ENCODE assay signal across 28 mouse cellular contexts in genomic region chr19:47144154-47144553, GRCm38 (mm10). TPM values are rescaled to one million over a fixed set of nuclear protein-coding genes. Genes with fewer than 3 reads are reported as not detected.
DNase-seq lines count a peak whose midpoint lies in the region; TF ChIP-seq lines count a peak whose summit lies in the region.
"Had no signal": no experiment of that assay in that cellular context is flagged by ENCODE, and none has a peak within 500 bp of the region (broad histone marks: within the 10 kb centered on the region; RNA-seq: fewer than 3 reads in every experiment).

TSS of gene Calhm1 (minus strand) at chr19:47144254.

- TF ChIP-seq POLR2A in CH12.LX (IDR thresholded peaks at IDR 0.05; ENCODE audit: low read depth, low read length) = no peak

- H3K9ac ChIP-seq in CH12.LX (ENCODE audit: insufficient read depth, low read depth) = no peak within 1 kb of the TSS

- dilution Hi-C loops in CH12.LX (cut with MboI; ENCODE audit: extremely low pct_ligation_motif_present, extremely low pct_unique_long_range_greater_than_20kb, low sequenced_read_pairs) = no loop called here

- H3K9me3 ChIP-seq in CH12.LX (replicated peaks; ENCODE audit: low read length) (no peaks in the 10 kb centered on the region), E14TG2a.4 (ENCODE audit: low read length) (no peaks in the 10 kb centered on the region)
- H3K9me3 ChIP-seq: G1E had no signal

- peak; percentile 19 for DNase-seq in gastrocnemius, adult 2 months
- DNase-seq in gastrocnemius, postnatal 25 days = no peak
- DNase-seq in CH12.LX (ENCODE audit: extremely low read depth) = no peak
- no peak for DNase-seq in cerebellum, adult 9-10 months
- no peak for DNase-seq in heart, postnatal 25 days (ENCODE audit: low spot score)
- DNase-seq: adrenal gland, adult 2 months; adrenal gland, adult 8-10 months; adrenal gland, postnatal 10 days; adrenal gland, postnatal 14 days; adrenal gland, postnatal 25 days; adrenal gland, postnatal 36 days; B cell, adult 2 months; cerebellum, adult 11 months; cerebellum, adult 11-12 months; cerebellum, adult 18-20 months; cerebellum, adult 2 months; cerebellum, adult 8-10 months had no signal

- no peak for TF ChIP-seq EP300 in CH12.LX (IDR thresholded peaks at IDR 0.05; ENCODE audit: low read length)

- H3K36me3 ChIP-seq in CH12.LX (replicated peaks in 1 of 2; ENCODE audit: control insufficient read depth in 1 of 2, insufficient read depth in 1 of 2, low read length in 1 of 2) (no peaks in the 10 kb centered on the region), E14TG2a.4 (ENCODE audit: insufficient read depth, low read length) (no peaks in the 10 kb centered on the region)
- H3K36me3 ChIP-seq: G1E had no signal

- TF ChIP-seq CTCF in gastrocnemius, adult 2 months (IDR thresholded peaks at IDR 0.05) = no peak
- TF ChIP-seq CTCF in CH12.LX (conservative IDR thresholded peaks at IDR 0.05 in 1 of 2, IDR thresholded peaks at IDR 0.05 in 1 of 2; ENCODE audit: low read depth in 2 of 2, low read length in 2 of 2) = no peak
- no peak for TF ChIP-seq CTCF in E14TG2a.4 (conservative IDR thresholded peaks at IDR 0.05; ENCODE audit: low read length)

- in situ Hi-C loops in CH12.LX (cut with MboI; ENCODE audit: low pct_ligation_motif_present, low pct_unique_long_range_greater_than_20kb, low sequenced_read_pairs) = no loop called here

- H3K79me2 ChIP-seq in CH12.LX (replicated peaks; ENCODE audit: control insufficient read depth, extremely low read depth, insufficient read depth, poor library complexity, severe bottlenecking) = no peaks in the 10 kb centered on the region

- intact Hi-C loops in gastrocnemius, adult 2 months (cut with DNase I) = no loop called here
- intact Hi-C loops in heart, postnatal 25 days (cut with DNase I) = no loop called here

- no peak within 1 kb of the TSS for H3K4me3 ChIP-seq in gastrocnemius, adult 2 months
- H3K4me3 ChIP-seq in CH12.LX (replicated peaks in 1 of 3; ENCODE audit: low read depth in 2 of 3, low read length in 2 of 3, poor library complexity in 1 of 3) = peak within 1 kb of the TSS in 1 of 3 experiments; percentile 5
- H3K4me3 ChIP-seq in E14TG2a.4 (replicated peaks; ENCODE audit: low read length) = 0 out of 2 replicates have a peak within 1 kb of the TSS, but pooled peaks have one; percentile 37

- 0 out of 2 replicates have a peak within 1 kb of the TSS, but pooled peaks have one; percentile 7 for H3K4me2 ChIP-seq in CH12.LX (ENCODE audit: insufficient read depth, low read depth, poor library complexity, severe bottlenecking)

- H3K4me1 ChIP-seq in CH12.LX (ENCODE audit: control insufficient read depth in 1 of 2, insufficient read depth in 2 of 2) (peaks cover 42 to 81% of the 10 kb centered on the region in 2 experiments), E14TG2a.4 (replicated peaks; ENCODE audit: low read depth, low read length) (peaks cover 86% of the 10 kb centered on the region)

- peaks cover 6% of the 10 kb centered on the region for H3K27me3 ChIP-seq in CH12.LX (replicated peaks)
- H3K27me3 ChIP-seq in E14TG2a.4 (ENCODE audit: insufficient read depth, low read length) = peaks cover 29% of the 10 kb centered on the region
- H3K27me3 ChIP-seq: Patski had no signal

- no peak within 1 kb of the TSS for H3K27ac ChIP-seq in gastrocnemius, adult 2 months
- no peak within 1 kb of the TSS for H3K27ac ChIP-seq in CH12.LX (ENCODE audit: insufficient read depth, low read depth)

- TF ChIP-seq RAD21 in CH12.LX (IDR thresholded peaks at IDR 0.05; ENCODE audit: low read depth, low read length) = no peak

TF ChIP-seq in CH12.LX, 34 proteins besides CTCF, POLR2A, EP300 and RAD21:
- no peak for TF ChIP-seq ETS1 (conservative IDR thresholded peaks at IDR 0.05; ENCODE audit: low read depth, low read length)
- no peak for TF ChIP-seq E2F4 (IDR thresholded peaks at IDR 0.05; ENCODE audit: insufficient replicate concordance, low read depth, low read length)
- TF ChIP-seq CHD2 (IDR thresholded peaks at IDR 0.05; ENCODE audit: low read length) = no peak
- no peak for TF ChIP-seq BHLHE40 (IDR thresholded peaks at IDR 0.05; ENCODE audit: low read depth, low read length)
- TF ChIP-seq MAFK (IDR thresholded peaks at IDR 0.05; ENCODE audit: insufficient replicate concordance, low read length) = no peak
- TF ChIP-seq RCOR1 (conservative IDR thresholded peaks at IDR 0.05; ENCODE audit: low read depth, low read length) = no peak
- no peak for TF ChIP-seq MXI1 (IDR thresholded peaks at IDR 0.05; ENCODE audit: low read depth, low read length)
- TF ChIP-seq GABPA (IDR thresholded peaks at IDR 0.05; ENCODE audit: insufficient replicate concordance, low read depth, low read length) = no peak

RNA-seq across cellular contexts. Expression of gene Calhm1, which starts in this region (rescaled TPM):
- total RNA-seq in gastrocnemius, adult 2 months (2021) = not detected
- not detected for total RNA-seq in gastrocnemius, postnatal 25 days (2021)
- total RNA-seq in CH12.LX (2012; rRNA removed) (not detected in 2 replicates), CH12.LX (2014; rRNA removed) (not detected in 2 replicates)
- not detected in 2 replicates for polyA plus RNA-seq in CH12.LX (2012; ENCODE audit: insufficient read length, low read depth)
- total RNA-seq in heart, postnatal 25 days (2021) = not detected
- total RNA-seq: adrenal gland, adult 18-20 months; adrenal gland, adult 2 months; adrenal gland, adult 8-10 months; adrenal gland, postnatal 10 days; adrenal gland, postnatal 14 days; adrenal gland, postnatal 25 days; adrenal gland, postnatal 36 days; adrenal gland, postnatal 4 days; ES-E14; G1E; MEL had no signal
- polyA plus RNA-seq: activated CD4-positive, CD25-positive, alpha-beta regulatory T cell, adult 4 months; adrenal gland, adult 2 months; brain, embryonic 14.5 days; C2C12; CD4-positive, CD25-positive, alpha-beta regulatory T cell, adult 4 months; cerebellum, adult 2 months; G1E; Patski had no signal

Comparison
In these comparisons a context has a peak if more than half of its experiments do, and no peak if none do; other contexts are left out.
1. Peak in DNase-seq in gastrocnemius, adult 2 months; RNA of the gene not detected or under 1 TPM.